ENCODE assay signal across 22 mouse cellular contexts in the genomic region with DNA sequence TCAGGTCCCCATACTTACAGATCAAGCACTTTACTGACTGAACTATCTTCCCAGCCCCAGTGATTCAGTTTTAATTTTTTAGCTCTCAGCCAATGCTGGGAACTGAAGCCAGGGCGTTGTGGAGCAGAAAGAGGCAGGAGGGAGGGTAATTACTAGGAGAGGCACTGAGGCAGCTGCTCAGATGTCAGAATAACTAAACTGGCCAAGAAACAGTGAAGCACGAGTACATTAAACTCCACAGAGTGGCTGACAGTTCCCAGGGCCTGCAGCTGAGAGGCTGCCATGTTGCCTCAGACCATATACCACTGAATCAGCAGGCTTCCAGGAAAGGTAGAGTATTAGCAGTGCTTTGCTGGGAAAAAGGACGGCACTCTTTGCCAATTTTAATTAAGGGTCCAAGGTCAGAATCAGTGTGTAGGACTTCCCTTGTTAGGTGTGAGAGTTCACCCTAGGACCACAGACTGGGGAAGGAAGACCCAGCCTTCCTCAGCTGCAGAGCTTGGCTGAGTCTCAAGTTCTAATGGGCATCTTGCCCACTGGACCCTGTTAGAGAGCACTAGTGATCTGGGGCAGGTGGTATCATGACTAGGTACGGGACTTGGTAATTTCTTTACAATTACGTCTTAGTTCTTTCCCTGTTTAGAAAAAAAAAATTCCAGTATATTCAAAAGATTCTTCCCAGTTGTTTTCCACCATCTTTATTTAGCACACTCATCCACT. TPM values are rescaled to one million over a fixed set of nuclear protein-coding genes. Genes with fewer than 3 reads are reported as not detected.
A peak's percentile ranks its signal among the peaks of the same experiment; 100 is the strongest.
DNase-seq lines count a peak whose midpoint lies in the region; ATAC-seq and TF ChIP-seq lines count a peak whose summit lies in the region.
"Had no signal": no experiment of that assay in that cellular context is flagged by ENCODE, and none has a peak within 500 bp of the region (broad histone marks: within the 10 kb centered on the region; RNA-seq: fewer than 3 reads in every experiment).

No protein-coding gene starts in this region.

- no peak overlapping the region for H3K27ac ChIP-seq in forebrain, embryonic 13.5 days
- no peak overlapping the region for H3K27ac ChIP-seq in forebrain, embryonic 10.5 days
- H3K27ac ChIP-seq in kidney, embryonic 14.5 days (ENCODE audit: low read depth, low read length), result no peak overlapping the region
- H3K27ac ChIP-seq in liver, postnatal 0 days (ENCODE audit: low read depth), result 0 out of 2 replicates have a peak overlapping the region, but pooled peaks have one; percentile 8
- H3K27ac ChIP-seq: heart, embryonic 13.5 days; layer of hippocampus, adult 2 months; limb, embryonic 12.5 days; neural tube, embryonic 12.5 days; stomach, embryonic 15.5 days had no signal

- ATAC-seq in forebrain, embryonic 13.5 days, result peak; percentile 57; the same call in 1 of the 2 replicates
- no peak; the same call in 1 of the 2 replicates for ATAC-seq in kidney, embryonic 14.5 days (ENCODE audit: low FRiP score, low TSS enrichment)
- ATAC-seq in liver, postnatal 0 days, result no peak
- no peak for ATAC-seq in megakaryocyte-erythroid progenitor cell, adult 5-6 weeks (replicated peaks; ENCODE audit: low FRiP score, low TSS enrichment, poor library complexity, severe bottlenecking)
- ATAC-seq: hindbrain, embryonic 16.5 days had no signal

- no peak for TF ChIP-seq CTCF in brain, embryonic 14.5 days (IDR thresholded peaks at IDR 0.05; ENCODE audit: borderline replicate concordance, extremely low read depth, insufficient read depth, insufficient read length)
- no peak for TF ChIP-seq CTCF in liver, postnatal 0 days (IDR thresholded peaks at IDR 0.05; ENCODE audit: low read depth)

- no peaks in the 10 kb centered on the region for H3K9me3 ChIP-seq in forebrain, embryonic 13.5 days (replicated peaks)
- H3K9me3 ChIP-seq in forebrain, embryonic 10.5 days, result no peaks in the 10 kb centered on the region
- no peaks in the 10 kb centered on the region for H3K9me3 ChIP-seq in kidney, embryonic 14.5 days (ENCODE audit: control insufficient read depth, low read length)
- H3K9me3 ChIP-seq in liver, postnatal 0 days (ENCODE audit: low read length), result no peaks in the 10 kb centered on the region
- H3K9me3 ChIP-seq: heart, embryonic 13.5 days; limb, embryonic 12.5 days; neural tube, embryonic 12.5 days; stomach, embryonic 15.5 days had no signal

- no peak for DNase-seq in forebrain, embryonic 10.5 days (ENCODE audit: extremely low spot score, low spot score)
- DNase-seq in kidney, postnatal 36 days, result peak; percentile 35 to 62
- DNase-seq in brain, embryonic 14.5 days (ENCODE audit: low read depth), result peak; percentile 58
- no peak for DNase-seq in liver, postnatal 0 days
- DNase-seq: adrenal gland, adult 2 months; cerebellum, adult 11-12 months; heart, postnatal 36 days; kidney, adult 18-20 months; lung, embryonic 14.5 days had no signal

- TF ChIP-seq EP300 in liver, postnatal 0 days (IDR thresholded peaks at IDR 0.05; ENCODE audit: low read depth), result no peak

- H3K4me2 ChIP-seq in forebrain, embryonic 13.5 days, result no peak overlapping the region
- H3K4me2 ChIP-seq in kidney, embryonic 14.5 days (replicated peaks; ENCODE audit: low read depth, low read length), result no peak overlapping the region
- no peak overlapping the region for H3K4me2 ChIP-seq in liver, postnatal 0 days (ENCODE audit: low read depth, low read length)
- H3K4me2 ChIP-seq: heart, embryonic 13.5 days; limb, embryonic 12.5 days; lung, embryonic 14.5 days; neural tube, embryonic 12.5 days; stomach, embryonic 15.5 days had no signal

- H3K9ac ChIP-seq in forebrain, embryonic 13.5 days, result no peak overlapping the region
- H3K9ac ChIP-seq in kidney, embryonic 14.5 days (ENCODE audit: low read depth, low read length), result no peak overlapping the region
- H3K9ac ChIP-seq in liver, postnatal 0 days (replicated peaks), result no peak overlapping the region
- H3K9ac ChIP-seq: heart, embryonic 13.5 days; limb, embryonic 12.5 days; lung, embryonic 14.5 days; neural tube, embryonic 12.5 days; stomach, embryonic 15.5 days had no signal

- no peak overlapping the region for H3K4me3 ChIP-seq in forebrain, embryonic 13.5 days
- no peak overlapping the region for H3K4me3 ChIP-seq in forebrain, embryonic 10.5 days
- no peak overlapping the region for H3K4me3 ChIP-seq in kidney, embryonic 14.5 days (ENCODE audit: low read length)
- no peak overlapping the region for H3K4me3 ChIP-seq in liver, postnatal 0 days (ENCODE audit: low read depth, low read length)
- H3K4me3 ChIP-seq: erythroblast, embryonic 14.5 days; heart, embryonic 13.5 days; layer of hippocampus, adult 2 months; limb, embryonic 12.5 days; neural tube, embryonic 12.5 days; stomach, embryonic 15.5 days had no signal

- 70% methylated on average over 5 of the region's 5 CpGs for WGBS in forebrain, embryonic 13.5 days
- 85% methylated on average over 5 of the region's 5 CpGs for WGBS in forebrain, embryonic 10.5 days
- WGBS in kidney, embryonic 14.5 days, result 51% methylated on average over 5 of the region's 5 CpGs
- 72% methylated on average over 5 of the region's 5 CpGs for WGBS in liver, postnatal 0 days (ENCODE audit: insufficient replicate concordance)

- H3K36me3 ChIP-seq in forebrain, embryonic 13.5 days (ENCODE audit: poor library complexity, severe bottlenecking), result no peaks in the 10 kb centered on the region
- no peaks in the 10 kb centered on the region for H3K36me3 ChIP-seq in forebrain, embryonic 10.5 days (replicated peaks)
- no peaks in the 10 kb centered on the region for H3K36me3 ChIP-seq in kidney, embryonic 14.5 days (ENCODE audit: control insufficient read depth, insufficient read depth, low read length)
- H3K36me3 ChIP-seq in liver, postnatal 0 days (replicated peaks; ENCODE audit: insufficient read depth, low read length), result no peaks in the 10 kb centered on the region
- H3K36me3 ChIP-seq: heart, embryonic 13.5 days; limb, embryonic 12.5 days; neural tube, embryonic 12.5 days; stomach, embryonic 15.5 days had no signal

- no peak for TF ChIP-seq POLR2A in brain, embryonic 14.5 days (IDR thresholded peaks at IDR 0.05; ENCODE audit: borderline replicate concordance, extremely low read depth, insufficient read depth, insufficient read length, poor library complexity, severe bottlenecking)

- no peaks in the 10 kb centered on the region for H3K4me1 ChIP-seq in forebrain, embryonic 13.5 days
- H3K4me1 ChIP-seq in forebrain, embryonic 10.5 days, result no peaks in the 10 kb centered on the region
- H3K4me1 ChIP-seq in kidney, embryonic 14.5 days (ENCODE audit: control insufficient read depth, insufficient read depth, low read length), result peaks cover 4% of the 10 kb centered on the region; the same call in 1 of the 2 replicates
- peaks cover 36% of the 10 kb centered on the region for H3K4me1 ChIP-seq in liver, postnatal 0 days (ENCODE audit: insufficient read depth)
- H3K4me1 ChIP-seq: limb, embryonic 12.5 days; neural tube, embryonic 12.5 days had no signal

- H3K27me3 ChIP-seq in forebrain, embryonic 13.5 days, result no peaks in the 10 kb centered on the region
- H3K27me3 ChIP-seq in forebrain, embryonic 10.5 days (ENCODE audit: poor library complexity, severe bottlenecking), result no peaks in the 10 kb centered on the region
- no peaks in the 10 kb centered on the region for H3K27me3 ChIP-seq in kidney, embryonic 14.5 days (ENCODE audit: control insufficient read depth, insufficient read depth, low read length)
- H3K27me3 ChIP-seq in liver, postnatal 0 days (ENCODE audit: insufficient read depth, low read length), result no peaks in the 10 kb centered on the region
- H3K27me3 ChIP-seq: CH12.LX; heart, embryonic 13.5 days; limb, embryonic 12.5 days; neural tube, embryonic 12.5 days; stomach, embryonic 15.5 days had no signal

RNA-seq across cellular contexts. Expression of a gene that starts 11.8 kb away (rescaled TPM):
- 9.3 and 12.8 TPM in 2 replicates for polyA plus RNA-seq in forebrain, embryonic 13.5 days (2015; fragmentation: Nextera tagmentation; extraction: Ambion mirVana)
- 22.3 and 22.4 TPM in 2 replicates for polyA plus RNA-seq in forebrain, embryonic 10.5 days (2016; fragmentation: Nextera tagmentation; extraction: Ambion mirVana)
- polyA plus RNA-seq in kidney, embryonic 14.5 days (2014; fragmentation: Nextera tagmentation; extraction: Ambion mirVana), result 25.6 and 27.4 TPM in 2 replicates
- polyA plus RNA-seq in brain, embryonic 14.5 days (2012; rRNA removed), result 10.5 and 11.0 TPM in 2 replicates
- 18.7 and 19.4 TPM in 2 replicates for polyA plus RNA-seq in liver, postnatal 0 days (2015; fragmentation: Nextera tagmentation; extraction: Ambion mirVana)
- 28.8 and 28.9 TPM in 2 replicates for total RNA-seq in megakaryocyte-erythroid progenitor cell, adult 5-6 weeks (2014; fragmentation: Nextera tagmentation)
- 27.7 and 55.6 TPM in 2 replicates for total RNA-seq in megakaryocyte-erythroid progenitor cell, adult 5-6 weeks (2017)

RNA-seq across cellular contexts. Expression of a gene that starts 28.3 kb away (rescaled TPM):
- 6.4 and 7.6 TPM in 2 replicates for polyA plus RNA-seq in forebrain, embryonic 13.5 days (2015; fragmentation: Nextera tagmentation; extraction: Ambion mirVana)
- polyA plus RNA-seq in forebrain, embryonic 10.5 days (2016; fragmentation: Nextera tagmentation; extraction: Ambion mirVana), result 8.7 and 9.3 TPM in 2 replicates
- 12.6 and 12.7 TPM in 2 replicates for polyA plus RNA-seq in kidney, embryonic 14.5 days (2014; fragmentation: Nextera tagmentation; extraction: Ambion mirVana)
- 16.0 and 19.1 TPM in 2 replicates for polyA plus RNA-seq in brain, embryonic 14.5 days (2012; rRNA removed)
- 8.3 and 18.9 TPM in 2 replicates for polyA plus RNA-seq in liver, postnatal 0 days (2015; fragmentation: Nextera tagmentation; extraction: Ambion mirVana)
- not detected in 2 replicates for total RNA-seq in megakaryocyte-erythroid progenitor cell, adult 5-6 weeks (2014; fragmentation: Nextera tagmentation)
- total RNA-seq in megakaryocyte-erythroid progenitor cell, adult 5-6 weeks (2017), result not detected in 2 replicates
- total RNA-seq: common myeloid progenitor, adult 5-6 weeks; megakaryocyte progenitor cell, adult 5-6 weeks had no signal
- polyA plus RNA-seq: erythroblast, embryonic 14.5 days had no signal

Comparison
In these comparisons a context has a peak if more than half of its experiments do, and no peak if none do; other contexts are left out.
1. DNase-seq: peak in kidney, postnatal 36 days (2 of 2) and brain, embryonic 14.5 days (single experiment); none in forebrain, embryonic 10.5 days (single experiment) and liver, postnatal 0 days (single experiment).